Mouse (Mus musculus): ENCODE results near the gene Barx1.

Gene Barx1

GRCm38 (mm10) chr13:48662431-48663143, at the start of gene Barx1:
Barx1 (plus strand) TSS chr13:48662998.
- no peak for DNase-seq (ENCODE audit: extremely low read depth, insufficient read length, low spot score)

DNA sequence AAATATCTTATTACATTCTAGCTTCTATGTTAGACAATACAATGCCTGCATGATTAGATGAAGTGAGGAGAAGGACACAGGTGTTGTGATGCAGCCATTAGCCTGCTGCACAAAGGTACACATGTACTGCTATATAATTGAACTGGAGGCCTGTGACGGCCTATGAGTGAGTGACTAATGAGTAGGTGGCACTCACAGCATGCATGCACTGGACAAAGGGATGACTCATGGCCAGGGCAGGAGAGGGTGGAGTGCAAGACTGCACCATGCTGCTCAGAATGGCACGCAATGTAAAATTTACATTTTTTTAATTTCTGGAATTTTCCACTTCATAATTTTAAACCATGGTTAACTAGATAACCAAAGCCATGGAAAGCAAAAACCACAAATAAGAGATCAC, 48.3 kb upstream of the Barx1 start:
- DNase-seq (ENCODE audit: extremely low read depth, insufficient read length, low spot score): no peak

DNA sequence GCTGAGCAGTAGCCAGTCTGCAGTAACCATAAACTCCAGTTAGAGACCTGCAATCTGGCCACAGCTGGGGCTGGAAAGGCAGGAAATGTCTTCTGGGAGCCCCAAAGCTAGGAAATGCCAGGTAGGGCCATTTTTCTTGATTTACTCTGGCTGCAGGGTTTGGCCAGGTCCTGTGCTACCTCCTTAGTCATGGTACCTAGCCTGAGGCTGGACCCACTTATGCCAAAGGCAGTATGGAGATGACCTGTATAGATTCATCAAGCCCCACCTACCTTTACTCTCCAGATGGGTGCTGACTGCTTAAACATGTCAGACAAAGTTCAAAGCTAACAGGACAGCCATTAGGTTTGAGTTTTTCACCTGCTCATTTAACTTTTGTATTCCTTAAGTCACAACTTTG, 45.0 kb upstream of the Barx1 start:
- DNase-seq (ENCODE audit: extremely low read depth, insufficient read length, low spot score): no peak

GRCm38 (mm10) chr13:48618890-48619289, 43.9 kb upstream of the Barx1 start:
- no peak for DNase-seq (ENCODE audit: extremely low read depth, insufficient read length, low spot score)

DNA sequence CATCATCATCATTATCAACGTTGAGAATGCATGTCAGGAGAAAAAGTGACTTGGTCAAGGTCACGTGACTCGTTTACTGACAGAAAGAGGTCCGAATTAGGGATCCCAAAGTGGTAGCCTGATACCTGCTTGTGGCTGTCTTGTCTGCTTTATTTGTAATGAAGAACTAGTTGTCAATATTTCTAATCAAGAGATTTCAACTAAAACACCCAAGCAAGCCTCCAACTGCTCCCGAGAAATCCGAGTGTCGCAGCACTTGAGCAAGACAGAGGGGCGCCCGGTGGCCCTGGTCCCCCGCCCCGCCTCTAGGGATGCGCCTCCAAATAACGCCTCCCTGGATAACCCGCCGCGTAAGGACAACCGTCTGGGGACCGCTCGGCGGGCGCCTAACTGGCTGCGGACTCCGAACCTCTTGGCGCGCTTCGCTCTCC, 37.8 kb upstream of the Barx1 start:
- no peak for DNase-seq (ENCODE audit: extremely low read depth, insufficient read length, low spot score)

DNA sequence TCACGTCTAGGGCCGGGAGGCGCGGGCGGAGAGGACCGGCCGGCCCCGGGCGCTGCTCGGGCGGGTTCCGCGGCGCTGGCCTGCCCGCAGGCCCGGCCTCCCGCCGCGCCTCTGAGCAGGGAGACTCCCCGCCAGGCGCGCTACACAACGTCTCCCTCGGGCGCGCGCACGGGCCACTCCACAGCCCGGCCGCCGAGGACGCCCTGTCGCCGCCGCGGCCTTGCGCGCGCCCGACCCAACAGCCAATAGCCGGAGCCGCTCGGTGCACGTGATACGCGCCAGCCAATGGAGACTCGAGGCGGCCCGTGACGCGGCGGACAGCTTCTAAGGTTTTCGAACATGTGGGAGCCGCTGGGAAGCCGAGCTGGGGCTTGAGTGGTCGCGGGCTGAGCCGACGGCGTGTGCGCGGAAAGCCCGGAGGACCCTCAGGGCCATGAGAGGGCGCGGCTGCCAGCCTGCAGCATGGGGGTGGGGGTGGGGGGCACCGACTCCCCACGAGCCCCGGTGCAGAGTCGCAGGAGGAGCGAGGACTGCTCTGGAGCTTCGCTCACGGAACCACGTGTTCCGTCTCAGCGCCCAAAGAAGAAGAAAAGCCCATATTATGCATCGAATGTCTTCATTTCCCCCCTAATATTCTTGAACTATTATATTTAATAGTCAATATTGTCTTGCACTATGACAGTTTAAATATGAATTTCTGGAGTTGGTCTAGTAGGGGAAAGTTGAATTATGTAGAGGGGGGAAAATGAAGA, 37.2 kb upstream of the Barx1 start, which contains the start of gene Ptpdc1:
Gene Ptpdc1, minus strand, starts transcription at position 232 of the 752 bp plus-strand sequence.
- peak; percentile 95 for DNase-seq (ENCODE audit: extremely low read depth, insufficient read length, low spot score)

DNA sequence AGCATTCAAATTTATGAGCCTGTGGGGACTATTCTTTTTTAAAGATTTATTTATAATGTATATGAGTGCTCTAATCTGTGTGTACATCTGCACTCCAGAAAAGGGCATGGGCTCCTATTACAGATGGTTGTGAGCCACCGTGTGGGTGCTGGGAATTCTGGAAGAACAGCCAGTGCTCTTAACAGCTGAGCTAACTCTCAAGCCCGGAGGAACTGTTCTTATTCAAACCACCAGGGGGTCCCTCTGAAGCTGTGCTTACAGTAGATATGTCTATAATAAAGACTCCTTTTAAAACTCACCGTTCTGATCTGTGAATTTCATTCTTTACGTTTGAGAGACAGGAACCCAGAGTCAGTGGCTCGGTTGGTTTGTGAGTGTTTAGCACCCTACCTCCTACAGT, 31.1 kb upstream of the Barx1 start:
- DNase-seq (ENCODE audit: extremely low read depth, insufficient read length, low spot score): no peak

- DNase-seq (ENCODE audit: extremely low read depth, insufficient read length, low spot score): no peak
Measured at GRCm38 (mm10) chr13:48637706-48638105, 25.1 kb upstream of the Barx1 start.

DNA sequence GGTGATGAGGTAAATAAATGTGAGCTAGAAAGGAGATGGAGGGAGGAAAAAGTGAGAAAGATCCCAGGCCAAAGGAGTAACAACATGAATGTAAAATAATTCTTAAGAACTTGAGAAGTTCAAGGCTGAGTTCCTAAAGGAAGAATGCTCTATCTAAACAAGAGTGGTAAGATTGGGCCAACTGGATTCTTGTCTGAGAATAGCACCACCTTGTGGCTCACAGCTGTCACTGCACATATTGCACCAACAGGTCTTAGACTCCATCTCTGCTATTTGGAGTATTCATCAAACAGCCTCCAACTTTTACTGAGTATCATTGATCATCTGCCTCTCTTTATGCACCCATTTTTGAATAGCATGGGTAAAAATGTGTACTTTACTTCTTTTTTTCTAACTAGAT, 23.2 kb upstream of the Barx1 start:
- DNase-seq (ENCODE audit: extremely low read depth, insufficient read length, low spot score): no peak

DNA sequence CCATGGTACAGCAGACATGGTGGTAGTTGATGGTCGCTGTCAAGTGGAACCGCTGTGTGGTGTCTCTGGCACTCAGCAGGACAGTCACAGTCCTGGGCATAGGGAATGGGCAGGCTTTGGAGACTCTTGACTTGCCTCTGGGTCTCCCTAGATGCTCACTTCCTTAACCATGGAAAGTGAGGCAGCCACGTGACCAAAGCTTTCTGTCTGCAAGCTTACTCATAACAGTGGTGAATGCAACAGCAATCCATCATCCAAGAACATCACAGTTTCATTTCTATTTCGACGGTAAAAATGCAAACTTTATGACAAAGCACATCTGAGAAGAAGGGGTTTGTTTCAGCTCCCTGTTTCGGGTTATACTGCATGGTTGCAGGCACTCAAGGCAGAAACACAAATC, 19.7 kb upstream of the Barx1 start:
- DNase-seq (ENCODE audit: extremely low read depth, insufficient read length, low spot score): no peak

DNA sequence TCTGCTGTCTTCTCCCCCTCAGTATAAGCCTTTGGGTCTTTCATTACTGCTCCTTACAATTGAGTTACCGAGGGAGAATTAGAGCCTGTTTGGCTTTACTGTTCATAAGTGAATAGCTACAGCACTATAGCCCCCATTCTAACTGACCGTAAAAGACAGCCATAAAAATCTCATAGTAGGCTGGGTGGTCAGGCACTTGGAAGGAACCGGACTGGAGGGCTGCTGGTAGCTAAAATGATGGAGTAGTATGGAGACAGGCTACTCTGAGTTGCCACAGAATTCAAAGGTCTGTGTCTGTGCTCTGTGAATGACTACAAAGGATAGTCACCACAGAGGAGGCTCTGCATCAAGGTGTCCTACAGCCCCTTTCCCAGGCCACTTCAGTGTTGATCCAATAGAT, 18.8 kb upstream of the Barx1 start:
- DNase-seq (ENCODE audit: extremely low read depth, insufficient read length, low spot score): no peak

DNA sequence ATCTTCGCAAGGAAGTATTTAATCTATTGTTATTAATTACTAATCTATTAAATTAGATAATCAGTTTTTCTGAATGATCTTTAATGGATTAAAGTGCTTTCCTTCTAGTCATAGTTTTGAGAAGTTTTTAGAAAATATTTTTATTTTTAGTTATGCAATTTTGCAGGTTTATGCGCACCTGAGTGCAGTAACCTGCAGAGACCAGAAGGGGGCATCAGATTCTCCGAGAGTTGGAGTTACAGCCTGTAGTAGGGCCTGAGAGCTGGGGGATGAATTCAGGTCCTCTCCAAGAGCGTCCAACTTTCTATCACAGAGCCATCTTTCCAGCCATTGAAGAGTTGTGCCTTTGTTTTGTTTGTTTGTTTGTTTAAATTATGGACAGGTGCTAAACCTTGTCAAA, 16.1 kb upstream of the Barx1 start:
- DNase-seq (ENCODE audit: extremely low read depth, insufficient read length, low spot score): no peak

GRCm38 (mm10) chr13:48650615-48651014, 12.2 kb upstream of the Barx1 start:
- DNase-seq (ENCODE audit: extremely low read depth, insufficient read length, low spot score): no peak

DNA sequence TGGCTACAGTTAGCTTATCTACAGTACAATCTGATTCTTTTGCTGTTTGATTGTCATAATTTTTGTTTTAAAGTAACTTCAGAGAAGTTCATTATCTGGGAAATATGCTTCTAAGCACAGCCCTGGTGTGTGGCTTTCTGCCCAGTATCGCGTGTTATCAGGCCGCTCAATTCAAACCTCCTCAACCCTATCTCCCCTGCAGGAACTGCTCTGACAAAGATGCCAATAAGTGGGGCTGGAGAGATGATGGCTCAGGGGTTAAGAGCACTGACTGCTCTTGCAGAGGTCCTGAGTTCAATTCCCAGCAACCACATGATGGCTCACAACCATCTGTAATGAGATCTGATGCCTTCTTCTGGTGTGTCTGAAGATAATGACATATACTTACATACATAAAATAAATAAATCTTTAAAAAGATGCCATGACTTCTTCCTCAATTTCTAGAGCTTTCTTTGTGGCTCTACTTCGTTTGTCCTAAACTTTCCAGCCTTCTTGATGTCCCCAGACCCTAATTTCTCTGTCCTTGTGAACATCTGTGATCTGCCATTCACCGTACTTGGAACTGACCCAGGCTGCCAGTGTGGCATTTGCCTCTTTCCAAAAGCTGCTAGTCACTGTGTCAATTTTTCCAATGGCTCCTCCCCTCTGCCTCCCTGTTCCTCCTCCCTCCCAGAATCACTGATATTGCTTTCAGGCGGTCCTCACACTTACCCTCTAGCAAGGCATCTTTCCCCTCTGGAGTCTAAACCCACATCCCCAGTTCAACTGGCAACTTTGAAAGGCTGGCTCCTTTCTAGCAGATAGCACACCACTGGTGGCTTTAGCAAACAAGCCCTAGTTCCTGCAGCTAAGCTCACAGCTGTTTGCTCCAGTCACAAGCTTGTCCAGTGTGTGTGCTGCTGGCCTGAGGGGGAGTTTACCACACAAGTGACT, 11.4 kb upstream of the Barx1 start:
- DNase-seq (ENCODE audit: extremely low read depth, insufficient read length, low spot score): no peak

DNA sequence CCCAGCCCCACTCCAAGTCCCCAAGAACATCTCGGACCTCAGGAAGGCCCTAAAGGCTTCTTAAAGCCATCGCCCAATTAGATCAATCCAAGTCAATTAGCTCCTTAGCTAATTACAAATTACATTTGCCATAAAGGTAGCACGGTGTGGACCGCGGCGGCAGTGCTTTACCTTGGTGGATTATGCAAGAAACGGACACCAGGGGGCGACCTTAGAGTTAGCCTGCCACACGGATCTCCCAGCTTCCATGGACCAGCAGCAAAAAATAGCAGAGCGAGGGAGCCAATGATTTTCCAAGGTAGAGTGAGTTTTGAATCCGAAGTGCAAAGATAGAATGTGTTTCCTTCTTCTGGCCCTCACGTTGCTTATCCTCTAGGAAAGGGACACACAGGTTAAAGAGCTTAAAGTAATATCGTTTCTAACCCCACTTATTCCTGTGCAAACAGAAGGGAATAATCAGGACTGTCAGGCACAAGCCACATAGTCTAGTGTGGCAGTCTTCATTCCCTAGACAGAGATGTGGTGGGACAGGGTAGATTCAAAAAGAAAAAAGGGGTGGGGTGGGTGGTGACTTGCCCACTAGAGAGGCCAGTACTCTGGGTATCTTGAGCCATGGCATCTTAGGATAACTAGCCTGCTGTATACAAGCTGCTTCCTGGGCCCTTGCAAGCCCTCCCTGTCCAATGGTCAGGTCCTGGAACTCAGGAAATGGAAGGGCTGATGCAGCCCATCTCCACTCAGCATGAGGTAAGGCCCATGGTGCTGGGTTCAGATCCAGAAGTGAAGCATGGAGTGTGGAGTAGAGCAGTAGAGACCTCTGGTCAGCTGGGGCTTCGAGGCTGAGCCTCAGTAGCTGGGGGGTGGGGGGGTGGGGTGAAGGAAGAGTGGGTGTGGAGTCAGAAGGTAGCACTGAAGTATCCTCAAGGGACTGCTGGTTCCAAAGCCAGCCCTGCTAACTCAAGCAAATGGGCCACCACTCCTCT, 8.7 kb upstream of the Barx1 start:
- DNase-seq (ENCODE audit: extremely low read depth, insufficient read length, low spot score): no peak

DNA sequence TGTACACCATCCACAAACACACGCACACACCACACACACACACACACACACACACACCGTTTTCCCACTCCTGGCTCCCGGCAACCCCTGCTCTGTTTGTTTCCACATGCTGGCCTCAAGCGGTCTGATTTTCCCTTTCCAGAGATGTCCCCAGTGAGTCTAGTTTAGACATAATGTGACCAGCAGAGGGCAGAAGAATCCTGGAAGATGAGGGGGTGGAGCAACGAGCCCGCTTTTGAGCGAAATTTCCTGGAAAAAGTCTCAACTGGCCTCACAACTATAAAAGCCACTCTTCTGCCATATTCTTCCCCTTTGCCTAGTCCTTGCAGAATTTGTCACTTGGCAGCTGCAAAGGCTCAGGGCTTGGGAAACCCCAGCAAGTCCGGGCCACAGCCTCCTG, 7.2 kb upstream of the Barx1 start:
- peak; percentile 31 for DNase-seq (ENCODE audit: extremely low read depth, insufficient read length, low spot score)

DNA sequence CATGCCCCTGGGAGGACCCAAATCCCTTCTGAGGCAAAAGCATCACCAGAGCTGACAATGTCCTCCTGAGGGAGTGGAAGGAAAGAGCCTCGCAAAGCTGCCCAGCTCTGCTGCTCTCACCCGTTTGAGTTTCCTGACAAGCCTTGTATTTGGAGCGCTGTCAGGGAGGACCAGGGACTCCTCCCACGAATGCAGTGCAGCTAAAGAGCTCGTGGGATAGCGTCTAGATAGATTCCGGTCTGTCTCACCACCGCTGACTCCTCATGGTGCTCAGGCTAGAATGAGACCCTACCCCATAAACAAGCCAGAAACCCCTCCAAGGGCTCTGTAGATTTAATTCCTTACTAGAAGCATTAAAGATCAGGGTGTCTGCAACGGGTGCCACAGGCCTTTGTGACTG, 5.0 kb upstream of the Barx1 start:
- DNase-seq (ENCODE audit: extremely low read depth, insufficient read length, low spot score): no peak

GRCm38 (mm10) chr13:48658588-48659253, 4.1 kb upstream of the Barx1 start:
- DNase-seq (ENCODE audit: extremely low read depth, insufficient read length, low spot score): no peak
